Mouse (Mus musculus): ENCODE data around the gene Cdk14. TPM values are rescaled to one million over a fixed set of nuclear protein-coding genes. Genes with fewer than 3 reads are reported as not detected.

The Cdk14 gene
- total RNA-seq, 1 experiment: 3.5 TPM

DNA sequence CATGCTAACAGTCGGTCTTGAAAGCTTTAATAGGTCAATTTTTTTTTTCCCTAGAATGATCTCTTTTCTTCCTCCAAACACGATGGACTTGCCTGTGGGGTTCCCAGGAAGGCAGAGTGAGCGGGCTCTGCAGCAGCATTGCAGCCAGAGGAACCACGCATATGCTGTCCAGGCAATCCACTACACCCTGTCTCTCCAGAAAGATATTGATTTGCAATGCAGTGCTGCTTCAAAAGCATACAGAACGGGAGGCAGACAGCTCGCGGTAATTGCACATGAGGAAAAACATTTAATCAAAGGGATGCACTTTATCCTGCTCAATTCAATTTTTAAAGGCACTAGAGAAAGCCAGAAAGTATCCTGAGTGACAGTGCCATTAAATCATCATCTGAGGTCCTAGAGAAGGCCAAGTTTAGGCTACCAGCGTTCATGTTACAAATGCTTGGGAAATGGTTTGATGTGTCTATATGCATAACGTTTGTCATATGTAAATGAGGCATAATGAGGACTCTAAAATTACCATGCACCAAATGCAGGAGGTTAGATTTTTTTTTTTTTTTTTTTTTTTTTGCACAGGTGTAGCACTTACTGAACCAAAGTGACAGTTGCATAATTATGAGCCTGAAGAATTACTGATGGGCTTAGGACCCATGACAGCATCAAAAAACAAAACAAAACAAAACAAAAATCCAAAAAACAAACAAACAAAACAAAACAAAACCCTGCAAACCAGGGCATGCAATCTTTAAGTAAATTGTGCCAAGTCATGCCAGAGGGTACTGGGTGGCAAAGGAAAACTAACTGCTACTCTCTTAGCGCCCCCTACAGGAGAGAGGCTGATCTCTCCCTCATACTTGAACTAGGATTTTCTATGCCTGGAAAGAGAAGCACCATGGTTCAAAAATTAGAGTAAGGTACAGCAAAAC lies 154.0 kb downstream of the Cdk14 start:
- Histone ChIP-seq H3K4me1 (ENCODE audit: control insufficient read depth in 2 of 2, insufficient read depth in 2 of 2, low read length in 2 of 2, poor library complexity in 1 of 2) (no peaks in the 10 kb centered on the region), H3K9me3 (ENCODE audit: control insufficient read depth, insufficient read depth, low read depth, low read length) (no peaks in the 10 kb centered on the region), H3K27ac (ENCODE audit: insufficient read depth, low read depth, low read length, poor library complexity, severe bottlenecking) (no peak overlapping the region), H3K4me3 (ENCODE audit: insufficient read depth in 1 of 2, low read depth in 1 of 2, low read length in 2 of 2, poor library complexity in 1 of 2, severe bottlenecking in 1 of 2) (no peak overlapping the region), H3K9ac (ENCODE audit: insufficient read depth, low read depth, low read length, poor library complexity, severe bottlenecking) (no peak overlapping the region), H3K36me3 (ENCODE audit: control insufficient read depth, insufficient read depth, low read length, poor library complexity, severe bottlenecking) (no peaks in the 10 kb centered on the region)
- TF ChIP-seq CHD2 (IDR thresholded peaks at IDR 0.05; ENCODE audit: low read depth, low read length): no peak
- TF ChIP-seq MAFK (IDR thresholded peaks at IDR 0.05; ENCODE audit: insufficient read depth, low read depth, low read length): peak; percentile 74; the same call in 1 of the 2 replicates
- no peak for TF ChIP-seq ZC3H11A (IDR thresholded peaks at IDR 0.05; ENCODE audit: borderline replicate concordance, low read depth, low read length)
- peak; percentile 40 for DNase-seq (ENCODE audit: low read depth, low spot score)
- in situ Hi-C loops (cut with MboI; ENCODE audit: low sequenced_read_pairs in 2 of 2, unreplicated experiment in 2 of 2): no loop called here

GRCm38 (mm10) chr5:5265401-5265841 lies 154.7 kb downstream of the Cdk14 start:
- TF ChIP-seq HCFC1 (IDR thresholded peaks at IDR 0.05; ENCODE audit: borderline replicate concordance, insufficient read depth, low read length) (no peak), CHD2 (IDR thresholded peaks at IDR 0.05; ENCODE audit: low read depth, low read length) (no peak), ZC3H11A (IDR thresholded peaks at IDR 0.05; ENCODE audit: borderline replicate concordance, low read depth, low read length) (no peak), ZNF384 (IDR thresholded peaks at IDR 0.05; ENCODE audit: low read depth, low read length) (no peak), MAFK (IDR thresholded peaks at IDR 0.05; ENCODE audit: insufficient read depth, low read depth, low read length) (no peak)
- Histone ChIP-seq H3K4me1 (ENCODE audit: control insufficient read depth in 2 of 2, insufficient read depth in 2 of 2, low read length in 2 of 2, poor library complexity in 1 of 2) (no peaks in the 10 kb centered on the region), H3K36me3 (ENCODE audit: control insufficient read depth, insufficient read depth, low read length, poor library complexity, severe bottlenecking) (no peaks in the 10 kb centered on the region), H3K27ac (ENCODE audit: insufficient read depth, low read depth, low read length, poor library complexity, severe bottlenecking) (no peak overlapping the region), H3K4me3 (ENCODE audit: insufficient read depth in 1 of 2, low read depth in 1 of 2, low read length in 2 of 2, poor library complexity in 1 of 2, severe bottlenecking in 1 of 2) (no peak overlapping the region), H3K9ac (ENCODE audit: insufficient read depth, low read depth, low read length, poor library complexity, severe bottlenecking) (no peak overlapping the region), H3K9me3 (ENCODE audit: control insufficient read depth, insufficient read depth, low read depth, low read length) (no peaks in the 10 kb centered on the region)
- DNase-seq (ENCODE audit: low read depth, low spot score): no peak
- in situ Hi-C loops (cut with MboI; ENCODE audit: low sequenced_read_pairs in 2 of 2, unreplicated experiment in 2 of 2): no loop called here

DNA sequence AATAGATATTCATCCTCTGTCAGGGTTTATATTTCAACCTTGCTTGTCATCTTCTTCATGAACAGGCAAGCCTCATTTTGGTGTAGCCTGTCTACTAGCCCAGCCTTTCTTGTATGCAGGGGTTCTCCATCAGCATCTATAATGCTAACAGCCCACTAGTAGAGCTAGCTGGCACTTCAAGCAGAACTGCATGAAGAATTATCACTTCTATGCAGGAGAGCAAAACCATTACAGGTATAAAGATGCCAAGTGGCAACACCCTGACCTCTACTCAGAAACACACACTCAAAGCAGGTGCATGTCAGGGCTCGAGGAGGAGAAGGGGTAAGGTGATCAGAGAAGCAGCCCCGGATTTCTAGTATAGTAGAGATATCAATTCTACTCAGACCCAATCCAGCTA lies 155.4 kb downstream of the Cdk14 start:
- no peak for DNase-seq (ENCODE audit: low read depth, low spot score)
- Histone ChIP-seq H3K4me1 (ENCODE audit: control insufficient read depth in 2 of 2, insufficient read depth in 2 of 2, low read length in 2 of 2, poor library complexity in 1 of 2) (no peaks in the 10 kb centered on the region), H3K9me3 (ENCODE audit: control insufficient read depth, insufficient read depth, low read depth, low read length) (no peaks in the 10 kb centered on the region), H3K4me3 (ENCODE audit: insufficient read depth in 1 of 2, low read depth in 1 of 2, low read length in 2 of 2, poor library complexity in 1 of 2, severe bottlenecking in 1 of 2) (no peak overlapping the region), H3K9ac (ENCODE audit: insufficient read depth, low read depth, low read length, poor library complexity, severe bottlenecking) (no peak overlapping the region), H3K27ac (ENCODE audit: insufficient read depth, low read depth, low read length, poor library complexity, severe bottlenecking) (no peak overlapping the region), H3K36me3 (ENCODE audit: control insufficient read depth, insufficient read depth, low read length, poor library complexity, severe bottlenecking) (no peaks in the 10 kb centered on the region)
- no peak for TF ChIP-seq ZC3H11A (IDR thresholded peaks at IDR 0.05; ENCODE audit: borderline replicate concordance, low read depth, low read length)
- no peak for TF ChIP-seq CHD2 (IDR thresholded peaks at IDR 0.05; ENCODE audit: low read depth, low read length)
- no peak for TF ChIP-seq MAFK (IDR thresholded peaks at IDR 0.05; ENCODE audit: insufficient read depth, low read depth, low read length)
- no peak for TF ChIP-seq HCFC1 (IDR thresholded peaks at IDR 0.05; ENCODE audit: borderline replicate concordance, insufficient read depth, low read length)
- TF ChIP-seq ZNF384 (IDR thresholded peaks at IDR 0.05; ENCODE audit: low read depth, low read length): no peak
- in situ Hi-C loops (cut with MboI; ENCODE audit: low sequenced_read_pairs in 2 of 2, unreplicated experiment in 2 of 2): no loop called here

DNA sequence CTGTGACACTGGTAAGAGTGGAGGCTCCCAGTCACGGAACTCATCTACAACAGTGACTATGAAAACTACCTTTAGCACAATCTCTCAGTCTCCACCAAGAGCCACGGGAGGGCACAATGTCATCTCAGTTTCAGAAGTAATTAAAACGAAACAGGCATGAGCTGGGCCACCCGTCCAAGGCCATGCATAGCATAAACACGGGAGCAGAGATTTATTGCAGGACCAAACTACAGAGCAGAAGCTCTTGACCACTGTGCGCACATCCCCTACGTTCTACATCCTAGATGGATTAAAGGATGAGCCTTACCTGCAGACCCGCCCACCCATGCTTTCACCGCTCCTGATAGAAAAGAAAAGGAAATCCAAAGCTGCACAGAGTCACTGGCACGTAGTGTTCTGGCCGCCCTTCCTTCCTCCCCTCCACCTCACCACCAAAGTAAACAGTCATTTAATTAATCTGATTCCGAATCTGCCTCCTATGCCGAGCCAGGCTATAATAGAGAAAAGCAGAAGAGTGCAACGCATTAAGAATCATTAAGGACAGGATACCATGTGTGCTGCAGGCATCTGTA lies 158.3 kb downstream of the Cdk14 start:
- TF ChIP-seq CHD2 (IDR thresholded peaks at IDR 0.05; ENCODE audit: low read depth, low read length) (no peak), ZC3H11A (IDR thresholded peaks at IDR 0.05; ENCODE audit: borderline replicate concordance, low read depth, low read length) (no peak), MAFK (IDR thresholded peaks at IDR 0.05; ENCODE audit: insufficient read depth, low read depth, low read length) (no peak), ZNF384 (IDR thresholded peaks at IDR 0.05; ENCODE audit: low read depth, low read length) (no peak), HCFC1 (IDR thresholded peaks at IDR 0.05; ENCODE audit: borderline replicate concordance, insufficient read depth, low read length) (no peak)
- no peak overlapping the region for H3K27ac ChIP-seq (ENCODE audit: insufficient read depth, low read depth, low read length, poor library complexity, severe bottlenecking)
- H3K4me1 ChIP-seq (ENCODE audit: control insufficient read depth in 2 of 2, insufficient read depth in 2 of 2, low read length in 2 of 2, poor library complexity in 1 of 2): no peaks in the 10 kb centered on the region
- in situ Hi-C loops (cut with MboI; ENCODE audit: low sequenced_read_pairs in 2 of 2, unreplicated experiment in 2 of 2): no loop called here
- no peak for DNase-seq (ENCODE audit: low read depth, low spot score)
- no peak overlapping the region for H3K9ac ChIP-seq (ENCODE audit: insufficient read depth, low read depth, low read length, poor library complexity, severe bottlenecking)
- no peaks in the 10 kb centered on the region for H3K9me3 ChIP-seq (ENCODE audit: control insufficient read depth, insufficient read depth, low read depth, low read length)
- no peak overlapping the region for H3K4me3 ChIP-seq (ENCODE audit: insufficient read depth in 1 of 2, low read depth in 1 of 2, low read length in 2 of 2, poor library complexity in 1 of 2, severe bottlenecking in 1 of 2)
- H3K36me3 ChIP-seq (ENCODE audit: control insufficient read depth, insufficient read depth, low read length, poor library complexity, severe bottlenecking): no peaks in the 10 kb centered on the region

All from ES-E14 (cell line).